Mouse (Mus musculus): ENCODE data around the gene Aplp1.
"Not testable (repeated sequence)": the region's sequence is repeated elsewhere in the genome, so short reads cannot be mapped to it uniquely, and the experiment has no call there.

Gene Aplp1

GRCm38 (mm10) chr7:30444971-30445751 is at the start of gene Aplp1:
Gene Aplp1 (minus strand): TSS chr7:30445535.
- DNase-seq, result peak; percentile 64 to 68

GRCm38 (mm10) chr7:30493401-30493931 is 48.1 kb upstream of the Aplp1 start, which contains the start of gene Prodh2:
Gene Prodh2 (plus strand): TSS chr7:30493622.
- no peak for DNase-seq

- peak; percentile 54 to 75 for DNase-seq
Measured at GRCm38 (mm10) chr7:30492765-30493164, 47.4 kb upstream of the Aplp1 start.

GRCm38 (mm10) chr7:30490957-30491307 is 45.6 kb upstream of the Aplp1 start:
- DNase-seq, result no peak

GRCm38 (mm10) chr7:30490251-30490956 is 45.1 kb upstream of the Aplp1 start:
- peak in 1 of 2 experiments; percentile 43 for DNase-seq

- peak in 1 of 2 experiments; percentile 19 for DNase-seq
Measured at GRCm38 (mm10) chr7:30484250-30484649, 38.9 kb upstream of the Aplp1 start.

GRCm38 (mm10) chr7:30477415-30478381 is 32.4 kb upstream of the Aplp1 start:
- no peak for DNase-seq

GRCm38 (mm10) chr7:30476136-30476535 is 30.8 kb upstream of the Aplp1 start:
- not testable (repeated sequence) for DNase-seq

- DNase-seq, result no peak
Measured at GRCm38 (mm10) chr7:30474999-30475398, 29.7 kb upstream of the Aplp1 start.

- DNase-seq, result peak in 1 of 2 experiments; percentile 53
Measured at GRCm38 (mm10) chr7:30472411-30472810, 27.1 kb upstream of the Aplp1 start.

GRCm38 (mm10) chr7:30464816-30465300 is 19.5 kb upstream of the Aplp1 start:
- no peak for DNase-seq

GRCm38 (mm10) chr7:30463996-30464395 is 18.7 kb upstream of the Aplp1 start:
- DNase-seq, result no peak

GRCm38 (mm10) chr7:30463568-30463967 is 18.2 kb upstream of the Aplp1 start:
- DNase-seq, result no peak

GRCm38 (mm10) chr7:30459484-30459883 is 14.1 kb upstream of the Aplp1 start:
- no peak for DNase-seq

- DNase-seq, result no peak
Measured at GRCm38 (mm10) chr7:30457629-30458330, 12.4 kb upstream of the Aplp1 start, which contains the start of the genes Kirrel2 and Nphs1. Gene Kirrel2 (minus strand): TSS chr7:30457690. Gene Nphs1 (plus strand): TSS chr7:30458315.

GRCm38 (mm10) chr7:30456911-30457628 is 11.7 kb upstream of the Aplp1 start:
- no peak for DNase-seq

GRCm38 (mm10) chr7:30456487-30456886 is 11.2 kb upstream of the Aplp1 start:
- DNase-seq, result no peak

GRCm38 (mm10) chr7:30454259-30454658 is 8.9 kb upstream of the Aplp1 start:
- no peak for DNase-seq

GRCm38 (mm10) chr7:30453766-30454165 is 8.4 kb upstream of the Aplp1 start:
- DNase-seq, result peak in 1 of 2 experiments; percentile 55

GRCm38 (mm10) chr7:30453327-30453726 is 8.0 kb upstream of the Aplp1 start:
- no peak for DNase-seq

GRCm38 (mm10) chr7:30450241-30450640 is 4.9 kb upstream of the Aplp1 start:
- no peak for DNase-seq
